Mouse (Mus musculus) thymus, postnatal 36 days (tissue): Measurements from ENCODE around the gene Xab2.
"Not testable (repeated sequence)": the region's sequence is repeated elsewhere in the genome, so short reads cannot be mapped to it uniquely, and the experiment has no call there.

Experiments used
- DNase-seq, 2 experiments: peaks; one replicate each; pipeline ENCODE4 v3.0.0; 2022; ENCODE audit warnings: mixed read lengths in 2 of 2

Gene Xab2

GRCm38 (mm10) chr8:3609046-3609815 lies 11.9 kb downstream of the Xab2 start:
- DNase-seq = no peak

- DNase-seq = no peak
These were observed 13.3 kb downstream of the Xab2 start for GRCm38 (mm10) chr8:3607822-3608221.

GRCm38 (mm10) chr8:3606593-3606992 lies 14.5 kb downstream of the Xab2 start:
- no peak for DNase-seq

- DNase-seq = no peak
These were observed 17.7 kb downstream of the Xab2 start for GRCm38 (mm10) chr8:3603439-3603838.

- no peak for DNase-seq
These were observed 20.7 kb downstream of the Xab2 start for GRCm38 (mm10) chr8:3600401-3600800.

- no peak for DNase-seq
These were observed 21.9 kb downstream of the Xab2 start for GRCm38 (mm10) chr8:3599219-3599618.

- no peak for DNase-seq
These were observed 23.1 kb downstream of the Xab2 start for GRCm38 (mm10) chr8:3598054-3598453.

- DNase-seq = no peak
These were observed 26.6 kb downstream of the Xab2 start for GRCm38 (mm10) chr8:3594466-3594865.

- no peak for DNase-seq
These were observed 27.6 kb downstream of the Xab2 start for GRCm38 (mm10) chr8:3593470-3593869.

- DNase-seq = no peak
These were observed 32.9 kb downstream of the Xab2 start for GRCm38 (mm10) chr8:3588258-3588633.

- peak in 1 of 2 experiments; percentile 29 for DNase-seq
These were observed 33.5 kb downstream of the Xab2 start for GRCm38 (mm10) chr8:3587391-3588257.

- DNase-seq = no peak
These were observed 34.1 kb downstream of the Xab2 start, which contains the start of gene Camsap3 for GRCm38 (mm10) chr8:3586993-3587390. Gene Camsap3 (plus strand): TSS chr8:3587293.

GRCm38 (mm10) chr8:3586452-3586851 lies 34.7 kb downstream of the Xab2 start:
- DNase-seq = no peak

- not testable (repeated sequence) for DNase-seq
These were observed 39.2 kb downstream of the Xab2 start for GRCm38 (mm10) chr8:3581961-3582360.

- no peak for DNase-seq
These were observed 41.4 kb downstream of the Xab2 start for GRCm38 (mm10) chr8:3579390-3580364.

GRCm38 (mm10) chr8:3576211-3576960 lies 44.7 kb downstream of the Xab2 start:
- DNase-seq = no peak

GRCm38 (mm10) chr8:3574546-3574945 lies 46.6 kb downstream of the Xab2 start:
- no peak for DNase-seq

GRCm38 (mm10) chr8:3569784-3570183 lies 51.3 kb downstream of the Xab2 start:
- no peak for DNase-seq

GRCm38 (mm10) chr8:3568378-3568777 lies 52.7 kb downstream of the Xab2 start:
- no peak for DNase-seq

GRCm38 (mm10) chr8:3567641-3568371 lies 53.3 kb downstream of the Xab2 start, which contains the start of gene C330021F23Rik:
Gene C330021F23Rik (plus strand): TSS chr8:3567990.
- no peak for DNase-seq
